Mouse (Mus musculus) splenic B cell, adult 2 months (primary cell): ENCODE measurements around the gene Aicda.
"Not testable (repeated sequence)": the region's sequence is repeated elsewhere in the genome, so short reads cannot be mapped to it uniquely, and the experiment has no call there.

ENCODE experiments used
- DNase-seq: peaks from one replicate; pipeline ENCODE4 v3.0.0-alpha.2; 2011; ENCODE audit warnings: low read depth, low spot score
- H3K27me3 ChIP-seq: 2 replicates; pipeline ENCODE4 v1.6.1; 2012; ENCODE audit warnings: mild to moderate bottlenecking, low read length, moderate library complexity, mixed read lengths; ENCODE audit not compliant: control insufficient read depth, poor library complexity, insufficient read depth, severe bottlenecking
- H3K36me3 ChIP-seq: 2 replicates; pipeline ENCODE4 v1.6.1; 2012; ENCODE audit warnings: mild to moderate bottlenecking, low read length, moderate library complexity, mixed read lengths; ENCODE audit not compliant: control insufficient read depth, poor library complexity, insufficient read depth, severe bottlenecking

The Aicda gene

GRCm38 (mm10) chr6:122553606-122554005 is at the start of gene Aicda:
Gene Aicda, plus strand, starts transcription at chr6:122553801.
- DNase-seq, result peak; percentile 28
- H3K27me3 ChIP-seq, result no peaks in the 10 kb centered on the region

DNA sequence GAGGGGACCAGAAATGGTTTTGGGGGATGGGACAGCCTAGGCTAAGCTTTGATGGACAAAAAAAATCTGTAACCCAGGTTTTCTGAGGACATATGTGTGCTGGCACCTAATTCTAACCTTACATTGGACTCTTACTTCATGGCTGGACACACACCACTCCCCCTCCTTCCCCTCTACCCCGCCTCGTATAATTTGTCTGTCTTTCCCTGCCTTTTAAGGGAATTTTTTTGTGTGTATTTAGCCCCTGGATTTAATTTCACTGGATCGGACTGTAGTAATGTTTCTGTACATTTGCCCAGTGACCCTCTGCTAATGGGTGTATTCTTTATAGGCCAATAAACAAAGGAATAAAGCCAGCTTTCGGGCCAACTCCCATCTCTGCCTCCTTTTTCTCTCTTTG is 48.6 kb upstream of the Aicda start:
- no peak for DNase-seq
- H3K36me3 ChIP-seq, result no peaks in the 10 kb centered on the region
- no peaks in the 10 kb centered on the region for H3K27me3 ChIP-seq

More at GRCm38 (mm10) chr6:122553606-122554005, at the start of gene Aicda:
- no peaks in the 10 kb centered on the region for H3K36me3 ChIP-seq

- no peaks in the 10 kb centered on the region for H3K27me3 ChIP-seq
- no peak for DNase-seq
- H3K36me3 ChIP-seq, result no peaks in the 10 kb centered on the region
These were observed 48.1 kb upstream of the Aicda start, which contains the start of gene Mfap5 for GRCm38 (mm10) chr6:122505545-122505944. Gene Mfap5, plus strand, starts transcription at chr6:122505845.

DNA sequence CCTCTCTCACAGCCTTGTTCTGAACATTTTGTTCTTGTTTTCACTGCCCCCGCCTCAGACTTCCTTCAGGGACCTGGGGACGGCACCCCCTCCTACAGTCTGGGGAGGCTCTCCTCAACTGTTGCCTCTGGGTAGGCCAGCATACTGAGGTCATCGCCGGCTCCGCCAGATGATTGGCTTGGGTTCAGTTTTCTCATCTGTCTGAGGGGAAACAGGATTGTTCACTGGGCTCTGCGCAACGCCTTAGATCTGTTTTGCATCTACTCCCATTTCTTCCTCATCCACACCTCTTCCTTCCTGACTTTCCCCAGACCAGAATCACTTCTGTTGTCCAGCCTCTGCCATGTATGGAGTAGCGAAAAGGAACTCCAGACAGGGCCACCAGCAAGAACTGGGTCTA is 45.1 kb upstream of the Aicda start:
- no peak for DNase-seq
- Histone ChIP-seq H3K36me3 (no peaks in the 10 kb centered on the region), H3K27me3 (no peaks in the 10 kb centered on the region)

DNA sequence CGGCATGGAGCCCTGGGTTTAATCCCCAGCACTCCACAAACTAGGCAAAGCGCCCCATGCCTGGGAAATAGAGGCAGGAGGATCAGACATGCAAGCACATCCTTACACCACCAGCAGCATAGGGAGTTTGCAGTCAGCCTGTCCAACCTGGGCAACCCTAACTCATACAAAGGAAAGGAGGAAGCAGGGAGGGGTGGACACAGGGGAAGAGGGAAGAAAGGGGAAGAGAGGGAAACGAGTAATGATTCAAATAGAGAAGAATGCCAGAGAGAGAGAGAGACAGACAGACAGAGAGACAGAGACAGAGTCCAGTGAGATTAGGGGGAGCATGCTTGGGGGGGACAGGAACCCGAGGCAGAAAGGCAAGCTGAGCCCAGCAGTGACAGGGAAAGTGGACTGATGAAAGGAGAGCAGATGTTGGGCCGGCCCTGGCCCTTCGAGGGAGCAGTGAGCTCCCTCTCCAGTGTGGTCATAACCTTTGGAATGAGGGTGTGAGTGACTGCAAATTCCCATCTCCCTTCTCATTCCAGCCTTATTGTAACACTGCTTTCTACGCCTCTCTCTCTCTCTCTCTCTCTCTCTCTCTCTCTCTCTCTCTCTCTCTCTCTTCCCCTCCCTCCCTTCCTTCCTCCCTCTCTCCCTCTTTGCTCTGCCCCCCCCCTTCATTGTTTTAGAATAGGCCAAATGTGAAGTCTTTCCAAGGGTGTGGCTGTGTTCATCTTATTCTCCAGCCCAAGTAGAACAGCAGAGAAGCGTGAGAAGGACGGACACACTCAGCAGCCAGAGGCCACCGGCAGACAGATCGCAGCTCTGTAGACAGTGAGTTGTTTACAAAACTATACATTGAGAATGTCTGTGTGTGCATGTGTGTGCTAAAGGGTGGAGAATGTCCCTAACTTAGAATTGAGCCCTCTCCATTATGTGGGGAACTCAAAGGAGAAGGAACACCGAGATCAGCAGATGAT is 40.4 kb upstream of the Aicda start:
- no peak for DNase-seq
- H3K27me3 ChIP-seq, result no peaks in the 10 kb centered on the region
- no peaks in the 10 kb centered on the region for H3K36me3 ChIP-seq

- Histone ChIP-seq H3K27me3 (no peaks in the 10 kb centered on the region), H3K36me3 (no peaks in the 10 kb centered on the region)
- DNase-seq, result no peak
These were observed 39.3 kb upstream of the Aicda start for GRCm38 (mm10) chr6:122514312-122514711.

DNA sequence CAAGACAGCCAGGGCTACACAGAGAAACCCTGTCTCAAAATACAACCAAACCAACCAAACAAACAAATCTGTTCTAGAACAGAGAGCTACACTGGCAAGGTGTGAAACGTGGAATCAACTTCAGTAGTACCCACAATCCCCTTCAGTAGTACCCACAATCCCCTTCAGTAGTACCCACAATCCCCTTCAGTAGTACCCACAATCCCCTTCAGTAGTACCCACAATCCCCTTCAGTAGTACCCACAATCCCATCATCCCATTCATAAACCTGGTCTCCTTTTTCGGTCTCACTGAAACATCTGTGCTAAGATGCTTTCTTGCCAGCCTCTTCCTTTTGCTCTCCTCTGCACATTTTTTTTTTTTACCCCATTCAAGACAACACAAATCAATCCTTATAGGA is 37.8 kb upstream of the Aicda start:
- not testable (repeated sequence) for DNase-seq, H3K36me3 ChIP-seq, H3K27me3 ChIP-seq

DNA sequence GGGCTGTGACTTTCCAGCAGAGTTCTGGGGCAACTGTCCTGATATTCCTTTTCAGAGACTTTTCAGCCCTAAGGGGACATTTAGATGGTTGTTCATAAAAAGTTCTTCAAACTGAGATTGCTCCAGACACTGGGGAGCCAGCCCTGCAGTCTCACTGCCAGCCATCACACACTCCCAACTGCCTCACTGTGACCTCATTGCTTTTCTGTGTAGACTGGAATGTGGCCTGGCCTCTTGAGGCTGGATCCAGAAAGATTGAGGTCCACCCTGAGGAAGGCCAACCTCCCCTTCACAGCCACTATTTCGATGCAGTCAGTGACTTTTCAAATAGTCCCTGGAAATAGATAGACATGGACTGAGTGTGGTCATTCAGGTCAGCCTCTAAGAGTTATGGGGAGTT is 35.9 kb upstream of the Aicda start:
- DNase-seq, result no peak
- Histone ChIP-seq H3K27me3 (no peaks in the 10 kb centered on the region), H3K36me3 (no peaks in the 10 kb centered on the region)

- no peaks in the 10 kb centered on the region for H3K27me3 ChIP-seq
- no peaks in the 10 kb centered on the region for H3K36me3 ChIP-seq
- peak; percentile 25 for DNase-seq
These were observed 34.2 kb upstream of the Aicda start for GRCm38 (mm10) chr6:122519384-122519783.

- H3K36me3 ChIP-seq, result no peaks in the 10 kb centered on the region
- no peaks in the 10 kb centered on the region for H3K27me3 ChIP-seq
- DNase-seq, result no peak
These were observed 31.0 kb upstream of the Aicda start for GRCm38 (mm10) chr6:122522595-122522994.

GRCm38 (mm10) chr6:122523289-122523688 is 30.3 kb upstream of the Aicda start:
- H3K27me3 ChIP-seq, result no peaks in the 10 kb centered on the region
- no peaks in the 10 kb centered on the region for H3K36me3 ChIP-seq
- DNase-seq, result no peak

- DNase-seq, result peak; percentile 25
- Histone ChIP-seq H3K36me3 (no peaks in the 10 kb centered on the region), H3K27me3 (no peaks in the 10 kb centered on the region)
These were observed 26.0 kb upstream of the Aicda start for GRCm38 (mm10) chr6:122527596-122527995.

GRCm38 (mm10) chr6:122528136-122528535 is 25.5 kb upstream of the Aicda start:
- no peak for DNase-seq
- no peaks in the 10 kb centered on the region for H3K27me3 ChIP-seq
- H3K36me3 ChIP-seq, result no peaks in the 10 kb centered on the region

GRCm38 (mm10) chr6:122531466-122532174 is 22.0 kb upstream of the Aicda start:
- no peaks in the 10 kb centered on the region for H3K36me3 ChIP-seq
- DNase-seq, result no peak
- no peaks in the 10 kb centered on the region for H3K27me3 ChIP-seq

DNA sequence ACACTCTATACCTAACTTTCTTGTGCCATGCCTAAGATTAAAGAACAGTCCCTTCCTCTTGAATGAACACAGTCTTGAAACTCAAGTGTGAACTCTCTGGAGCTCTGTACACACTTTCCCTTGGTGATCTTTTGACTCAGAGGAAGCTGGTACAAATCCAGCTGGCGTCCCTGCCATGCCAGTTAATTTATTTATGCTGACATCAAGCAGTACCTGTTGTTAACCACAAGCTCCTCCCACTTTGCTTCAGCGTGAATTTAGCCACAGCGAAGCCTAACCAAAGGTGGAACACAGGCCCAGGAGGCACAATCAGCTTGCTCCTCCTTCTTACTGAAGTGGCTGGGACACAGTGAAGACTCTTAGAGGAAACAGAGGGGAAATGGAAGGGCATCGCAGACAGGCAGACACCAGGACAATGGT is 20.7 kb upstream of the Aicda start:
- peak; percentile 65 for DNase-seq
- Histone ChIP-seq H3K27me3 (no peaks in the 10 kb centered on the region), H3K36me3 (no peaks in the 10 kb centered on the region)
